Mouse (Mus musculus): Measurements from ENCODE around the gene Senp8.

Gene Senp8

GRCm38 (mm10) chr9:59687416-59688046 is 63.0 kb downstream of the Senp8 start:
- CTCF ChIA-PET, result interaction anchor here in 1 of 4 experiments (1.1 to 1.4 kb wide), 2 partner anchors 14 to 95 kb away, joined by 3 read pairs; no protein-coding TSS in a partner anchor
- POLR2A ChIA-PET, result interaction anchor here (0.6 to 38.3 kb wide), 19 partner anchors 9 to 253 kb away, joined by 3 to 1470 read pairs (median 3); partner anchors contain the start of genes Pkm (in 2 of the 4), Gramd2 (in 1 of the 4), Myo9a (in 1 of the 4) and Senp8 (in 1 of the 4)
